Mouse (Mus musculus): ENCODE data around the gene Stard9.

The Stard9 gene

DNA sequence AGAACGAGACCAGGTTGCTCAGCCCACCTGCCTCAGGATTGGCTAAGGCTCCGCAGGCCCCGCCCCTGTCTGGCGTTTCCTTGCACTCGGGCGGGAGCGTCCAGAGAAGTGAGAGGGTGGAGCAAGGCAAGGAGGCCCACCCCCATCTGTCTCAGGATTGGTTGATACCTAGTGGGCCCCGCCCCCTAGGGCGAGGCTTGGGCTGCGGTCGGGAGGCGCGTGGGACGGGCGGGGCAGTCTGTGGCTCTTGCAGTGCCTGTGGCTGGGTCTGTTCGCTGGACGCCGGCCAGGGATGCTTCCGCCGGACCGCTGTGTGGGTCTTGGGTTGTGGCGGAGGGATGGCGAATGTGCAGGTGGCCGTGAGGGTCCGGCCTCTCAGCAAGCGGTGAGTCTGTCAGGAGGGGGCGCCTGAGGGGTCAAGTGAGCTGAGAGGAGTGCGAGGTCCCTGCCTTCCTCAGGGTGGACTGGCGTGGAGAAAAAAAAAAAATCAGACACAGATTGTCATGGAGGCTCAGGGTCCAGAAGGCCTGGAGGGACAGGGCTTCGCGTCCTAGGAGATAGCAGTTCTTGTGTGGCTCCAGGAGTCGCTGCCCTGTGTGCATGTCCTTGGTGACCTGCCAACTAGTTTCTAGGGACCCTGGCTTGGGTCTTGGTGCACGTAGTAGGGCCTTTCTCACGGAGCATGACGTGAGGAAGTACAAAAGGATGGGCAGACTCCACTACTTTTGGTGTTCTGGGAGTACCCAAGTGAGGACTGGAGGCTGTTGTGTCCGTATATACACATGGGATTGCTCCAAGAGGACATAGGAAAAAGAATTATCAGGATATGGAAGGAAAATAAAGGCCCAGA lies at the start of gene Stard9:
TSS of gene Stard9 (plus strand) at position 236 of the 850 bp plus-strand sequence.
- peak; percentile 97 to 98 for DNase-seq (ENCODE audit: low read depth in 1 of 2, low spot score in 2 of 2)

DNA sequence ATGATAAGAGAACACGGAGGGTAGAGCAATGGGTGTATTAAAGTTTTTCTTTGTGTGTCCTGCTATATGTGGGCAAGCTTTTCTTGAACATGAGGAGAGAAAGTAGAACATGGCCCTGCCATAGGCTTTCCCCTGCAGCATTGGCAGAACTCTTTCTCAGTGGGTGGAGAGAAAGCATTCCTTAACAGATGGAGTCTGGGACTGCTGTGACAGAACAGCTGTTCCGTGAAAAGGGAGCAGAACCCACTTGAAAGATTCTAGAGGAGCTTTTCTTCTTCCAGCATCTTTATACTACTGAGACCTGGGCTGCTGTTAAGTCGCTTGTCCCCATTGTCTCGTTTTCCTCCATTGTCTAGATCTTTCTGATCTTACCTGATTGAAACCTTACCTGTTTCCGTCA lies 39.2 kb upstream of the Stard9 start:
- no peak for DNase-seq (ENCODE audit: low read depth in 1 of 2, low spot score in 2 of 2)

DNA sequence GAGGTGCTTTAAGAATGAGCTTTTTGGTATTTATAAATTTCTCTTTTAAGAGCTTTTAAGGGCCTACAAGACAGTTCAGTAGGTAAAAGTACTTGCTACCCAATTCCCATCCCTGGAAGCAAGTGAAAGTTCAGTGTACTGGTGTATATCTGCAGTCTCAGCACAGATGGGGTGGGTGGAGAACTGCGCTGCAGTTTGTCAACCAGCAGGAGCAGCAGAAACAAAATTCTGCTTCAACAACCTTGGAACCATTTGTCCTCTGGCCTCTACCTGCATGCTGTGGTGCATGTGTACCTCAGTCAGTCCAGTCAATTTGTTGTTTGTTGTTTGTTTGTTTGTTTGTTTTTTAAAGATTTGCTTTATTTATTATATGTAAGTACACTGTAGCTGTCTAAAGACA lies 36.7 kb upstream of the Stard9 start:
- no peak for DNase-seq (ENCODE audit: low read depth in 1 of 2, low spot score in 2 of 2)

DNA sequence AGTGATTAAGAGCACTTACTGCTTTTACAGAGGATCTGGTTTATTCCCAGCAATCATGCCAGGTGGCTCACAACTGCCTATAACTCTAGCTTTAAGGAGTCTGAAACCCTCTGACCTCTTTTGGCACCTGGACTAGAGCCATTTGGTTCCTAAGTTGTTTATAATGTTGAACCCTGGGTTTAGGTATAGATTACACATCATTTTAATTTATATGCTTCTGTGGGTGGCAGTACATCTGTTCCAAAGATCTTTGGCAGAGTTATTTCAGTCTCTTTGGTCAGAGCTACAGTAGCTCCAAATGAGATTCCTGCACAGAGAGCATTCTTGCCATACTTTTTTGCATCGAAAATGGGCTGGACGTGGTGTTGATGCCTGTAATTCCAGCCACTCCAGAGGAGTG lies 31.2 kb upstream of the Stard9 start:
- DNase-seq (ENCODE audit: low read depth in 1 of 2, low spot score in 2 of 2): no peak

DNA sequence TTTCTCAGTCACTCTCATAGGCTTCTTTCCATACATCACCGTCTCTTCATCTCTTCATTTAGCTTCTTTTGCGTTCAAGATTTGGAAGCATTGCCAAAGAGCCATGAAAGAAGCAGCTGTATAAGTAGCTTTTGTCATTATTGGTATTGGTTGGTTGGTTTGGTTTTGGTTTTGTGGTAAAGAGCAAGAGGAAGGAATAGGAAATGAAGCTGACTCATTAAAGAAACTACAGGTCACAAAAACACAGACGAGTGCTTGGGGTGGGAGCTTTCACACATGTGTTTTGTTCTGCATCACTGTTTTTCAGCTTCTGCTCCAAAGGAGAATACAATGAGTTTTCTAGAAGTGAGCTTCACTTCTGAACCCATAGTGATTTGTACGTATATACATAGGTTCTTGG lies 29.4 kb upstream of the Stard9 start:
- no peak for DNase-seq (ENCODE audit: low read depth in 1 of 2, low spot score in 2 of 2)

DNA sequence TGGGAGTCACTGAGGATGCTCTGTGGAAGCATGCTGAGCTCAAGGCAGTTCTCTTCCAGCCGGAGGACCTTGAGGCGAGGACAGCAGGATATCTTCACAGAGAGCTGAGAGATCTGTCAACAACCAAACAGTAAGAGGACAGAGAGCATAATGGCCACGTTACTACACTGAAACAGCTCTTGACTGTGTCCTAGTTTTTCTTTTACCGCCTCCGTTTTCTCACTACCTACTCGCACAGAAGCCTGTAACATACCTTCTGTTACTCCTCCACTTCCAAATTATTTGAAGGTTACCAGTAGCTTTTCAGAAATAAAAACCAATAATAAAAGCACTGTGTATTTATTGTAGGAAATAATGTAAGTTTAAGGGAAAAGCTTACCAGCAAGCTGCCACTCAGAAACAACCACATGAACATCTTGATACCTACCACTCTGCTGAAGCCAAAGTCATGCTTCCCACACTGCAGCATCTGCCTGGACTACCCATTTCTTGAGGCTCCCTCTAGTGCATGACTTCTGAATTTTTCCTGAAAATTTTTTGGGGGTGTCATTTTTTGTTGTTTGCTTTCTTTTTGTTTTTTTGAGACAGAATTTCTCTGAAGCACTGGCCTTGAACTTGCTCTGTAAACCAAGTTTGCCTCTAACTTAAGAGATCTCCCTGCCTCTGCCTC lies 22.8 kb upstream of the Stard9 start:
- DNase-seq (ENCODE audit: low read depth in 1 of 2, low spot score in 2 of 2): no peak

DNA sequence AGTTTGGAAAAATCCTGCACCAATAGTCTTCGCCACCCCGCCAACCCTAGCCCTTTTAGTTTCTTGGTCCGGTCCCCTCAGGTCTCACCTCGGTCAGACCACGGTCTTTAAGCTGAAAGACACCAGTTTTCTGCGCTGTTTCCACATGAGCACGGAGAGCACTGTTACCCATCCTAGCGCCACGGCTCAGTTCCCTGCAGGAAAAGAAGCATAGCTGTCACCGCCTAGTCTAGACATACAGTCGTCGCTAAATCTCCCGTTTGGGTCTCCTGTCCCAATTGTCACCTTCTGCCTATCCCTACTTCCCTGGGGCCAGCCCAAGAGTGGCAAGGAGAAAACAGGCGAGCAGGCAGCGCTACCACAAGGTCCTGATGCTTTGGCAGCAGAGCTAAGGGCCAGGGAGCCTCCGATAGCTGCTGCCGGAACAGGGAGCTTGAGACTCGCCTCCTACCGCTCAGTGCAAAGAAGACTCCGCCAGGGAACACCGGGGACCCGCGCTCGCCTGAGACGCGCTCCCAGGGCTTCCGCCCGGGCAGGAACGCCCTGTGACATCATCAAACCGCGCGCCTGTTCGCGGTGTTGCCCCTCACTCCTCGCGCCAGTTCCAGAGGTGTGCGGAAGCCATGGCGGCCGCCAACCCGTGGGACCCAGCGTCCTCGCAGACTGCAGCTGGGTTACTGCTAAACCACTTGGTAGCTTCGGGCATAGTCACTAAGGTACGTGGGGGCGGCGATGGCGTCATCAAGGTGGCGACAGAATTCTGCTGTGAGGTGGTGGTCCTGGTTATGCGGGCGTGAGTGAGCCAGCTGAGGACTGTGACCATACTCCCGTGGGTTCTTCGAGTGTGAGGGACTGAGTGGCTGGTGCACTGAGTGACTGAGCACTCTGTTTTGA lies 19.8 kb upstream of the Stard9 start, which contains the start of the genes Haus2 and Lrrc57:
TSS of gene Haus2 (plus strand) at position 554 of the 894 bp plus-strand sequence.
TSS of gene Lrrc57 (minus strand) at position 691 of the 894 bp plus-strand sequence.
- peak; percentile 71 to 88 for DNase-seq (ENCODE audit: low read depth in 1 of 2, low spot score in 2 of 2)

DNA sequence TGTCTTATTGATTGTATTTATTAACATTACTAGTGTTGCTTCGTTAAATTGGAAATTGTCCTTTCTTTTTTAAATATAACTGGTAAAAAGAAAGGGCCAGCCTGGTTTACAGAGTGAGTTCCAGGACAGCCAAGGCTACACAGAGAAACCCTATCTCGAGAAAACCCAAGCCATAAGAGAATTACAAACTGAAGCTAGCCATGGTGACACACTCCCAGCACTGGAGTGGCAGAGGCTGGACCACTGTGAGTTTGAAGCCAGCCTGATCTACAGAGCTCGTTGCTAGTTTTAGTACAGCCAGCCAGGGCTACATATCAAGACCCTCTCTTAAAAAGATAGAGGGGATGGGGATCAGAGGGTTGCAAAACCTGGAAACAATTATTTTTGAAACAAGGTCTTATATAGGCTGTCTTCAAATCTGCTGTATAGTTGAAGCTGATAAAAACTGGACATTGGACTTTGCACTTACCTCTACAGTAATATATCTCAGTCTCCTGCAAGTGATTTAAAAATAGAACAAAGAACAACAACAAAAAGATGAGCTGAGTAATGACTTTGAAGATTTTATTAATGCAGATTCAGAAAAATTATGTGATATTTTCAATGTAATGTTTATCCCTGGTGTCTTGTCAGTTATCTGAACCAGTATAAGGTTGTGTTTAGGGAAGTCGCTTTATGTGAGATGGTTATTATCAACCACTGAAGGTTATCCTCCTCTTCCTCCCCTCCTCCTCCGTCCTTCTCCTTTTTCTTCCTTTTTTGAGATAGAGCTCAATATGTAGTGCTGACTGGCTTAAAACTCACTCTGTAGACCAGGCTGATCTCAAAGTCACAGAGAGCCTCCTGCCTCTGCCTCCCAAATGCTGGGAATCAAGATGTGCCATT lies 12.4 kb upstream of the Stard9 start:
- DNase-seq (ENCODE audit: low read depth in 1 of 2, low spot score in 2 of 2): no peak

DNA sequence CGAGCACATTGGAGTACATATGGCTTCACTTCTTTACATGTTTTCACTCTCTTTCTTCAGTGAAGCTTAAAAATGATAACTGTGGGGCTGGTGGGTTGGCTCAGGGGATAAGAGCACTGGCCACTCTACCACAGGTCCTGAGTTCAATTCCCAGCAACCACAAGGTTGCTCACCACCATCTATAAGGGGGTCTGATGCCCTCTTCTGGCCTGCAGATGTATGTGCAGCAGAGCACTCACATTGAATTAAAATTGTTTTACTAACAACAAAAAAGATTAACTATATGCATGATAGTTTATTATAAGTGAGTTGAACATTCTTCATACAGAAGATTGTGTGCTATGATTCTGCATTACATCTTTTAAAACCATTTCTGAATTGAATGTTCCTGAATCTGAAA lies 9.4 kb upstream of the Stard9 start:
- no peak for DNase-seq (ENCODE audit: low read depth in 1 of 2, low spot score in 2 of 2)

DNA sequence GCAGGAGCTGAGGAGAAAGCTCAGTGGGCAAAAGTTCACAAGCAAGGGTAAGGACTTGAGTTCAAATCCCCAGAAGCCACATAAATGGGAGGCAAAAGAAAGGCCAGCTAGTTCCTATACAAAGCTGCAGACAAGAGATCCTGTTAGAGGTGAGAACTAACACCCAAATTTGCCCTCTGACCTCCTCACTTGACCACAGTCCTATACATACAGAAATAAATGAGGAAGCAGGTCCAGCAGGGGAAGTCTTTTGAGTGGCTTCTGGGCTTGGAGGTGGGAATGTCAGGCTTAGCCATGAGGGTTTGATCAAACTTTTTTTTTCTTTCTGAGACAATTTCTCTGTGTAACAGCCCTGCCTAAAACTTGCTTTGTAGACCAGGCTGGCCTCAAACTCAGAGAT lies 6.0 kb upstream of the Stard9 start:
- no peak for DNase-seq (ENCODE audit: low read depth in 1 of 2, low spot score in 2 of 2)

DNA sequence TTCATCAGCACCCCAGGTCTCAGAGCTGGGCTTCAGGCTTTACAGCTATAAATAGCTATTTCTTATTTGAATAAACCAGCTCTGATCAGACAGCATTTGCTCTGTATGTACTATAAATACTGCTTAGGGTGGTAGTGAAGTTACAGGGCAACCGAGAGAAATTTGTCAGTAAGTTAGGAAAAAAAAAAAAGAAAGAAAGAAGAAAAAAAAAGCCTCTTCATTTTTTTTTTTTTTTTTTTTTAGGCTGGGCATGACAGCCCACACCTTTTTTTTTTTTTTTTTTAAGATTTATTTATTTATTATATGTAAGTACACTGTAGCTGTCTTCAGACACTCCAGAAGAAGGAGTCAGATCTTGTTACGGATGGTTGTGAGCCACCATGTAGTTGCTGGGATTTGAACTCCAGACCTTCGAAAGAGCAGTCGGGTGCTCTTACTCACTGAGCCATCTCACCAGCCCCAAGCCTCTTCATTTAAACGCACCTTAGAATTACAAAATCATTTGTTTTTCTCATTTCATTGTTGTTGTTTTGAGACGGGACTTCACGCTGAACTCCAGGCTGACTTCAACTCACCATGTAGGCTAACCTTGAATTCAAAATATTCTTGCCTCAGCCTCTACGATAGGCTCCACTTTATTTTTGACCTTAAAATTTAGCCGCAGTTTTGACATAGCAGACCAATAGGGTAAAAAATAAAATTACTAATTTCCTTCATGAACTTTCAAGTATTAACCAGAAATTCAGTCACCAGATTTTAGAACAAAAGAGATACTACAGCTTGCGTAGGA lies 650 bp upstream of the Stard9 start:
- DNase-seq (ENCODE audit: low read depth in 1 of 2, low spot score in 2 of 2): no peak

DNA sequence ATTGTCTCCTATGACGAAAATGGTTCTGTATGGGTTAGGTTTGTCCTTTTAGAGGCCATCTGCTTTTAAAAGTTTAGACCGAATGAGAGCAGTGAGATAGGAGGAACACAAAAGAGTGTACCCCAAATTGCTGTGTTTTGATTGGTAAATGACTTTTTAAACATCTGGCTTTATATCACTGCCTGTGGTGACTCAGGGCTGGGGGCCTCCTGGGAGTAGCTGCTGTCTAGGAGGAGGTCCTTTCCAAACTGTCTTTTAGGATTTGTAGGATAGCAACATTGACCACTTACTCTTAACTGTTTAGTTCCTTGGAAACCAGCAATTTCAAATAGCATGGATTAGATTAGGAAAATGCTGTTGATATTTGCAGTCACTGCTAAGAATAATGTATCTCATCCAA lies 1.3 kb downstream of the Stard9 start:
- no peak for DNase-seq (ENCODE audit: low read depth in 1 of 2, low spot score in 2 of 2)

DNA sequence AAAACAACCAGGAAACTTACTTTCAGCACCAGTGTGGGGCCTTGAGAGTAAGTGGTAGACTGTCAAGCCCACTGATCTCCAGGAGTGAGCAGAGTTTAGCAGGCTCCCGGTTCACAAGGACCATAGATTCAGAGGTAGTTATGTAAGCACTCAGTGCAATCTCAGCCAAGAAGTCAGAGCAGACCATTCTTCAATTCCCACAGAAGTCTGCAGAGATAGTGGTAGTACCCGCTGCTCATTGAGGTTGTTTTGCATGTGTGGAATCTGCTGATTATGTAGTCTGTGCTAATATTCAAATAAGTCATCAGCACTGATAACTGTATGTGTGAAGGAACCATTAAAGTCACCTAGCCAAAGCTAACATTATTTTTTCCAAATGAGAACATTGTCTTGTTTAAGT lies 1.7 kb downstream of the Stard9 start:
- DNase-seq (ENCODE audit: low read depth in 1 of 2, low spot score in 2 of 2): no peak

DNA sequence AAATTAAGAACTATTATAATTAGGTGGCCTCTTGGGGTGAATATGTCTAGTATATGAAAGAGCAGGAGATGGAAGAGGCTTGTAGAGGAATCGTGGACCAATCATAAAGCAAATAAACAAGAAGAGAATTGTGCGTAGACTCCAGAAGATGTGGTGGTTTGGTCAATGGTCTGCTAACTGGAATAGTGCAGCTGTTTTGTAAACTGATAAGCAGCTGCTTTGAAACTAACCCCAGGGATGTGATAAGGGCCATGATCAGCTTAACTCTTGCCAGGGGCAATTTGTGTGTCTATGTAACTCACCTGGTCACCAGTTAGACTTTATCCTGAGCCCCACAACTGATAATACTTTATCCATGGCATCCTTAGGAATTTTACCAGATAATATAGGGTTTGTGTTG lies 2.6 kb downstream of the Stard9 start:
- DNase-seq (ENCODE audit: low read depth in 1 of 2, low spot score in 2 of 2): no peak

DNA sequence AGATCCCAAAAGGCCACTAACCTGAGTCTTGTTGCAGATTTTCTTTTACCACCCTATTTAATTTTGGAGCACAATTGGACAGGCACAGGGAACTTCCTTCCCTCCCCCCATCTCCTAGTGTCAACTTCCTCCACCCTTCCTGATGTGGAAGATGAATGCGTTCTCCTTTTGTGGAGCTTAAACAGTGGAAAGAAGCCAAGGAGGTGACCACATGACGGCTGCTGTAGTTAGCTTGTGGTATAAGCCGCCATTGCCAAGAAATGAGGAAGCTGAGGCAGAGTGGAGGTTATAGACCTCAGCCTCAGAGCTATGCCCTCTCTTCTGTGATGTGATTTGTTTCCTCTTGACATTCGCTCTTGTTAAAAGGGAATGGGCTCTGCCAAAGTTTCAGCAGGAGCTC lies 3.0 kb downstream of the Stard9 start:
- DNase-seq (ENCODE audit: low read depth in 1 of 2, low spot score in 2 of 2): peak; percentile 54

DNA sequence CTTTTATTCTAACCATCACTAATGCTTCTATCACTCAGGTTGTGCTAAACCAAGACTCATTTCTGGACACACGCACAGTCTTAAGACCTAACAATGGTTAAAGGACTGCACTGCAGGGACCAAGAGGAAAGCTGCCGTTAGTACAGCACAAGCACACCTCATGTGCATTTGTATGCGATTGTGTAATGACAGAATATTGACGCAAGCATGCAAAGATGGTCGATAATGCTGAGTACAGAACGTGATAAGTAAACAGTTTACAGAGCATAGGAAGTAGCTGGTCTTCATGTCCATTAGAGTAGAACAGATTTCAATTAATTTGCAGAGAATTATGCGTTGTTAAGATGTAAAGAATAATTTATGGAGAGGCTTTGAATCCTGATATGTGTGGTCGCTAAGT lies 11.9 kb downstream of the Stard9 start:
- no peak for DNase-seq (ENCODE audit: low read depth in 1 of 2, low spot score in 2 of 2)

DNA sequence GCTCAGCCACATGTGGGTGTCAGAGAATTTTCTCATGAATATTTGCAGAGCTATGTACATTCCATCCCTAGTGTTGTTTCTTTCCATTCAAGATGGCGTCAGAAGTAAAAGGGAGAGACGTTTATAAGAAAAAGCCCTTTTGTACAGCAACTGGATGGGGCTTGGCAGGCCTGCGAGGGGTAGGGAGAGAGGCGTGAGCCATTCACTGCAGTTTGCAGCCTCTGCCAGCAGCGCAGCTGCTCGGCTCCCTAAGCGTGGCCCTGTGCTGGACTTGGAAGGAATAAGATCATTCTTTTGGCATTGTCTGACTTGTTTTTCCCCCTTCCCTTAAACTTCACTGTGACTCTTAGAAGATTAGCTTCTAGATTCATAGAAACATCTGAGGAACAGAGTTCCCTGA lies 14.9 kb downstream of the Stard9 start:
- no peak for DNase-seq (ENCODE audit: low read depth in 1 of 2, low spot score in 2 of 2)

DNA sequence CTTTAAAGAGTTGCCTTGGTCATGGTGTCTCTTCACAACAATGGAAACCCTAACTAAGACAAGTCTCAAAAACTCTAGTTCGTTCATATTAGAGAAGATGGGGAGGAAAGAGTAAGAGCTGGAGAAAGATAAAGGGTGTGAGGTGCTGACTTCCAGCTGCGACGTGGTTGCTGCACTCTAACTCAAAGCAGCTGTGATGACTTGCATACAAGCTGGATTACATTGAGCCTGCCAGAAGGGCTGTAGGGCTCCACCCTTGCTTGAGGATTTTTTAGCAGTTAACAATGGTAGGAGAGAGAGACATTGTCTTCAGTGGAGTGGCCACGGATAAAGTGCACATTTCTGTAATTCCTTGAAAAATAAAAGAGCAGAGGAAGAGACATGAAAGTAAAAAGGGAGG lies 17.9 kb downstream of the Stard9 start:
- DNase-seq (ENCODE audit: low read depth in 1 of 2, low spot score in 2 of 2): no peak

DNA sequence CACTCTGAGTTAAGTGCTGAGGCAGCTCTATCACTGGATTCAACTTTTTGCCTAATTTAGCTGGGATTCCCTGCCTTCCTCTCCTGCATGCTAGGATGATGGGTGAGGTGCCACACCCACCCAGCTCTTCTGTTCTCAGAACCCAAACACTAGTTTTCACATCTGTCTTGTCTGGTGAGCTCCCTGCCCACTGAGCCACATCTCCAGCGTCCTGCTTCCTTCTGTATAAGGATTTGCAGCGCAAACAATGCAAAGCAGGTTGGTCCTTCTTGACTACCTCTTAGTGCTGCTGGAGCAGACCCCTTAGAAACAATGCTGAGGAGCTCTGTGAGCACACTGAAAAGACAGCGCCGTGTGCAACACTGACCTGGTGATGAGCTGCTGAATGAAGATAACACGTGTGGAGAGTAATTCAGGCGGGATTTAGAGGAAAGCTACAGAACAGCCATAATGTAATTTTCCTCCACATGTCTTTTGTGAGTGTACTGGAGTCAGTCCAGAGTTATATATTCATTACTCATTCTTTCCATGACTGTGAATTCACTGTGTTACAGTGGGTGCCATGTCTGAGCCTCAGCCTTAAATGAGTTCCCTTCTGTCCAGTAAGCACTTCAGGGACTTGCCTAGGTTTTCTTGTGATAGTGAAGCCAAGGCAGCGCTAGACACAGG lies 23.5 kb downstream of the Stard9 start:
- DNase-seq (ENCODE audit: low read depth in 1 of 2, low spot score in 2 of 2): no peak

All from monocyte, adult 2 months (primary cell).